Mouse (Mus musculus) heart, adult 2 months (tissue): ENCODE measurements around the gene Gm45234.

ENCODE experiments used
- CTCF ChIP-seq: fragments of 200-600 bp; IDR thresholded peaks from 2 replicates; pipeline ENCODE4 v1.8.1; 2022; ENCODE audit warnings: antibody characterized with exemption, mild to moderate bottlenecking, moderate library complexity
- POLR2A ChIP-seq: fragments of 200-500 bp; IDR thresholded peaks from 2 replicates; pipeline ENCODE4 v1.6.1; 2011; ENCODE audit warnings: mild to moderate bottlenecking, low read depth, low read length, control low read depth; ENCODE audit not compliant: insufficient read depth

DNA sequence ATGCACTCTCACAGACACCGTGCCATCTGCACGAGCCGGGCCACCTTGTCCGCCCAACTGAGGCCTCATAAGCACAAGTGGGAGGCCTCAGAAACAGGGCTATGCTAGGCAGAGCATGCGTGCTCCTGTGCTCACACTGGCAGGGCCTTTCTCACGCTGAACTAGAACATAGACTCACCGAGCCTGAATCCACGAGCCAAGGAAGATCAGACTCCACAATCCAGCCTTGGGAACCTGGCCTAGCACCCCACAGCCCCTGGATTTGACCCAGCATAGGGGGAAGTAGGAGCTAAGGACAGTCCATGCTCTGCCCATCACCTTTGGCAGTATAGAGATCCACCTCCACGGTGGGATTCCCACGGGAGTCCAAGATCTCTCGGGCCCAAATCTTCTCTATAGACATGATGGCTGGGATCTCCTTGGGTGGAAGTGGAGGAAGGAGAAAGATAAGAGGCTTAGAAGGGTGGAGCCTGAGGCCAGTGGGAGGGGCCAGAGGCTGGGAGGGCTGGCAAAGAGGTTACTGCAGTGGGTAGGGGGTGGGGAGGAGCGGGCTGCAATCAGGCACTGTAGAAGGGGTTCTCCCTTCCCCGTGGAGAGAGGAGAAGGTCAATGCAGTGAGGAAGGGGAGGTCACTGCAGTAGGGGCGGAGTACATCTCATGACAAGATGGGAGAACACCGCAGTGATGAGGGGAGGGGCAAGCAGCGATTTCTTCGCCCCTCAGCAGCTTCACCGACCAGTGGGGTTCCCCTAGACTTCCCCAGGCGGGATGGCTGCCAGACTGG lies 12.3 kb upstream of the Gm45234 start:
- no peak for TF ChIP-seq CTCF
- TF ChIP-seq POLR2A, result no peak
